Mouse (Mus musculus) urinary bladder, postnatal 4 days (tissue): ENCODE results near the gene Enho.
A peak's percentile ranks its signal among the peaks of the same experiment; 100 is the strongest.
"Not testable (repeated sequence)": the region's sequence is repeated elsewhere in the genome, so short reads cannot be mapped to it uniquely, and the experiment has no call there.

ENCODE experiments used
- DNase-seq, 2 experiments: peaks; one replicate each; pipeline ENCODE4 v3.0.0; 2021 to 2022; ENCODE audit warnings: low spot score in 2 of 2

Gene Enho

DNA sequence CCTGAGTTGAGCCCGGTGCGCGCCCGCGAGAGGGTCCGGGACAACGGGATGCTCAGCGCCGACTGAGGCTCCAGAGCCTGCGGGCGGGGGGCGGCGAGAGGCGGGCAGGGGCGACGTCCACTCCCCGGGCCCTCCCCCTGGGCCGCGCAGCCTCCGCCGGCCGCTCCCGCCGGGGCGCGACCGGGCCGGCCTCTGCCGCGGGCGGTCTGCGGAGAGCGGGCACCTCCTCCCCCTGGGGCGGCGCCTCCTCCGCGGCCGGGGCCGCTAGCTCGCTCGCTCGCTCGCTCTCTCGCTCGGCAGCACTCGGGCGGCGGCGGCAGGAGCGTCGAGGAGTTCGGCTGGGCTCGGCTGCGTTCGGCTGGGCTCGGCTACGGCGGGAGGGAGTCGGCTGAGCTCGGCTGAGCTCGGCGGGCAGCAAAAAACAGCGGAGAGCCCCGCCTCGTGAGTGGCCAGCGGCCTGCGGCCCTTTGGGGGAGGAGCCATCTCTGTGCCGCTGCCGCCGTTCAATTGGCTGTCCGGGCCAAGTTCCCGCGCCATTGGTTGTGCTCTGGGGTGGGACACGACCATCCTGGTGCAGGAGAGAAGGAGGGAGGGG, at the start of gene Enho:
Enho (minus strand) TSS at position 412 of the 595 bp plus-strand sequence.
- DNase-seq, result peak; percentile 92 to 96

DNA sequence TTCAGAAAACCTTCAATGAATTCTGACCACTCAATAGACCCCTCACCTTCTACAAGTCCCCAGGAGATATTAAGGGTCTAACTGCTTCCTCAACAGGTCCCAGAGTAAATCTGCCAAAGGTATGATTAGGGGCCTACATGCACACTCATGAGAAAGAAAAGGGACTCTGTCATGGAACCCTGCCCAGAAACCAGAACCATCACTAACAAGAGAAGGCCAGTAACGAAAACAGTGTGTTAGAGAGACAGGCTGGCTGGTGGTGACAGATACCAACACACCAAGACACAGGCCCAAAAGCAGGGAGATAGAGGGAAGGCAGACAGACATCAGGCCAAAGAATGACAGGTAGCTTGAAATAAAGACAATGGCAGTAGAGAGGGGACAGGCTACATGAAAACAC, 48.4 kb upstream of the Enho start:
- DNase-seq, result not testable (repeated sequence)

DNA sequence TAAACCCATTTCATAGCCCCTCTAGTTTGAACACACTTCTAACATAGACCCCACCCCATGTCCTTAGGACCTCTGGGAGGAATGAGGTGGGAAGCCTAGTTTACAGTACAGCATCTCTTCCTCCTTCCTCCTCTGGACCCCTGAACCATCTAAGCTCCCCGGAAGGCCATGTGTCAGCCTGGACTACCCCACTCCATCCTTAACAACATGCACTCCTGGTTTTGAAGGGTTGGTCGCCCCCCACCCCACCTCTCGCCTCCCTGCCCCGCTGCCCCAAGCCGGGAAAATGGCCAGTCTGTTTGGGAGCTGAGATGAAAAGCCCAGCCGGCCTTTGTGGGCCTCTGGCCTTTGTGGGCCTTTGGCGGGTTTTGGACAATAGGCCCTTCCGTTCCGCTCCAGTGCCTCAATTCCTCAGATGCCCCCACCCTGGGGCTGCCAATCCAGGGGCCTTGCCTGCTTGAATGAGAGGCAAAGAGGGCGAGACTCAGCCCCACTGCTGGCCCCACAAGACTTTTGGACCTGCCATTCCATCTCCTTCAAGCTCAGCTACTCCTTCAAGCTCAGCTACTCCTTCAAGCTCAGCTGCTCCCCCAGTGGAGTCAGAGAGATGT, 45.9 kb upstream of the Enho start:
- DNase-seq, result not testable (repeated sequence)

DNA sequence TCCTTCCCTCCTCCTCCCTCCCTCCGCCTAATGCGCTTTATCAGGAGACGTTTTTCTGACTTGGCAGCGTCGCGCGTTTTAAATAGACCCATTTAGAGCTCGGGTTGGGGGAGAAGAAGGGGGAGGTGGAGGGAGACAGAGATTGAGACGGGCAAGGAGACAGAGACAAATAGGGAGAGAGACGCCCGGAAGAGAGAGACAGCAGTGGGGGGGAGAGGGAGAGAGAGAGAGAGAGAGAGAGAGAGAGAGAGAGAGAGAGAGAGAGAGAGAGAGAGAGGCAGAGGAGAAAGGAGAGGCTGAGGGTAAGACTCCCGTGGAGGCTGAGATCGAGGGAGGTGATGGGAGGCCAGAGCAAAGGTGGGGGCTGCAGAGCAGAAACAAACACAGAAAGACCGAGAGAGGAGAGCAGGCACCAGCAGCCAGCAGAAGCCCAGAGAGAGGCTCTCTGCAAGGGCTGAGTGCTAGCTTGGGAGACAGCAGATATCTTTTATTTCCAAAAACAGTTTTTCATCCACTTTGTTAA, 44.9 kb upstream of the Enho start:
- not testable (repeated sequence) for DNase-seq

DNA sequence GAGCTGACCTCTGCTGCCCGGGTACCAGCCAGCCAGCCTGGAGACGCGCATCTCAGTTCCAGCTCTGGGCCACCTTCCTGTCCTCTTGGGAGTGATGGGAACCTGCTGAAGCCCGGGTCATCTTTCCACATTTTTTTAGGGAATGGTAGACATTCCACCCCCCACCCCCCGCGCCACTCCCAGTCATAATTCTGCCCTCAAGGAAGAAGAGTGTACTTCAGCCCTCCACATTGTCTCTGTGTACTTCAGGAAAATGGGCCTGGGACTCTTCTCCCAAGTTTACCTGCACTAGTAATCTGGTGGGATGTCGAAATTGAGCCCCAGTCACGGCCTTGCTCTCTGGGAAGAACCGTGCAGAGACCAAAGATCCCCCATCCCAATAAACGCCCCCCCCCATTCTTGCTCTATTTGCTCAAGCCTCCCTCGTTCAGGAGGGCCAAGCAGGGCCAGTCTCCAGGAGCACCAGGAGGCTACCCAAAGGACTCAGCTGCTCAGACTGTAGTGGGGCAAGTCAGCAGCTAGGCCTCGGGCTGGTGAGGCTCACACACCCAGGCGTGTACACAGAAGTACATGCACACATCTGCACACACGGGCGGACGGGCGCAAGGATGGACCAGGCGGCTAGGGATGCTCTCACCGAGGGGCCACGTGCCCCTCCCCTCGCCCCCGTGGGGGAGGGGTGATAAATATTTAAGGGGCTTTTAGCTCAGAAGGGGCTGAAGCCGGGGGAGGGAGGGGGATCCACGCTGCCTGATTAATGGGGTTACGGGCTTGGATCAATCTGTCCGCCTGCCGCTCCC, 44.2 kb upstream of the Enho start:
- not testable (repeated sequence) for DNase-seq

DNA sequence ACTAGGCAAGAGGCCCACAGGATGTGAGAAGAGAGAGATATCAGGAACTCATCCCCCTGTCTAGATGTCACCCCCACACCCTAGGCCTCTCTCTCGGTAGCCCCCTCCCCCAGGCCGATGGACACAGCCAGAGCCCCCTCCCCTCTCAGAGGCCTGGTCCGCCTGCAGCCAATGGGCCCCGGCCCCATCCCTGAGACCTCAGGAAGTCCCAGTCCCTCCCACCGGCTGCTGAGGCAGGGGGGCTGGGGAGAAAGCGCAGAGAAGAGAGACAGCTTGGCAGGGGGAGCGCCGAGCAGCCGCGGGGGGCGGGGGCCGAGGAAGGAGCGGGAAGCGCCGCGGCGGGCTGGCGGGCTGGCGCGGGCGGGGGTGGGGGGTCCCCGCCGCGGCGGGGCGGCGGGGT, 43.2 kb upstream of the Enho start:
- DNase-seq, result not testable (repeated sequence)

DNA sequence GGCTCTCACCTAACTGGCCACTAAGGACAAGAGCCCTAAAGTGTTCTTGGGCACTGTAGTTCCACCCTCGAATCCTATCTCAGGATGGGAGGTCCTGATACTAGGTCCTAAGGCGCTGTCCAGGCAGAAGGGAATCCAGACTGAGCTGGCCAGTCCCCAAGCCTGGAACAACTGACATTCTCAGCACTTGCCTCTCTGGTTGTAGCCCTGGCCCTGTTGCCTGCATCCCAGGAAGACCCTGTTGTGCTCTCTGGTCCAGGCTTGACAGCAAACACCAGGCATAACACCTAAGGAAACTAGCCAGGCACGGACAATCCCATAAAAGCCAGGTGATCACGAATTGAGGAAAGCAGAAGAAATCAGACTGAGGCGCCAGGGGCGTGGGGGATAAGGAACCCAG, 42.7 kb upstream of the Enho start:
- DNase-seq, result no peak

DNA sequence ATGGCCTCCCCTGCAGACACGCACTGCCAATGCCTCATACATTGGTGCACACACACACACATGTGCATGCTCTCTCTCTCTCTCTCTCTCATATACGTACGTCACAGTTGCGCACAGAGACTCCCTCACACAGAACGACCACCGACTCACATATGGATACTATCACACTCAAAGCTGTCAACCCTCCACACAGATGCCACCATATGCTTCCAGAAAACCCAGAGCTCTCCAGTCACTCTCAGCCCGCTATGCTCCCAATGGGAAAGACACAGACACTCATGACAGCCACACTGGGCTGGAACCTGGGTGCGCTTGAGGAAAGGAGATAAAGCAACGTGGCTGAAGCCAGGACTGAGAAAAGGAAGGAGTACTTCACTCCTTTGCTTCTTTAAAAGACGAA, 41.8 kb upstream of the Enho start:
- no peak for DNase-seq

DNA sequence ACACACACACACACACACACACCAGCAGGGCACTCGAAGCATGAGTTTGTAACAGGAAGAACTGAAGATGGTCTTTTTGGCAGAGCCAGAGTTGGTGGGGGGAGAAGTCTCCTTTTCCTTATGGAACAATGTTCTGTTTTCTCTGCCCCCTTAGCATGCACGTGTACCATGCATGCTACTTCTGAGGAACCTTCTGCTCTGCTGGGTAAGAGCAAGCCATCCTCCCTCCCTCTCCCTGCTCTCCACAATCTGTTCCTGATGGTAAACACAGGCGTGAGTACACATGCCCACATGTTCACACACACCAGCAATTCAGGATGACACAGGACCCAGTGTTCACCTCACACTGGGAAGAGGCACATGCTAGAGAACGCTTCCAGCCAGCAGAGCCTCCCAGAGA, 41.1 kb upstream of the Enho start:
- no peak for DNase-seq

DNA sequence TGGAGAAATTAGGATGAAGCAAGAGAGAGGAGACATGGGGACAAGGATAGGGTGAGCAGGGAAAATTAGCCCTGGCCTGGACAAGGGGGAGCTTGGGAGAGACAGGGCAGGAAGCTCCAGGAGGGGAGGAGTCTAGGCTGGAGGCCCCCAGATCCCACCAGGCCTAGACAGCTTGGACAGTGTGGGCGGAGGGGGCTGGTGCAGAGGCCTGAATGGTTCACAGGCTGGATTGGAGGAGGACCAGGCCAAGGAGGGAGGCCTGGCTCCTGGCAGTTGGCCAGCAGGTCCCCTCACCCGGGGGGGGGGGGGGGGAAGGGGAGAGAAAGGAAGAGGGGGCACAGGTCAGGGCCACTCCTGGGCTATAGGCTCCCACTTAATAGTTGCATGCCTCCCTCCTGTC, 39.2 kb upstream of the Enho start:
- no peak for DNase-seq

DNA sequence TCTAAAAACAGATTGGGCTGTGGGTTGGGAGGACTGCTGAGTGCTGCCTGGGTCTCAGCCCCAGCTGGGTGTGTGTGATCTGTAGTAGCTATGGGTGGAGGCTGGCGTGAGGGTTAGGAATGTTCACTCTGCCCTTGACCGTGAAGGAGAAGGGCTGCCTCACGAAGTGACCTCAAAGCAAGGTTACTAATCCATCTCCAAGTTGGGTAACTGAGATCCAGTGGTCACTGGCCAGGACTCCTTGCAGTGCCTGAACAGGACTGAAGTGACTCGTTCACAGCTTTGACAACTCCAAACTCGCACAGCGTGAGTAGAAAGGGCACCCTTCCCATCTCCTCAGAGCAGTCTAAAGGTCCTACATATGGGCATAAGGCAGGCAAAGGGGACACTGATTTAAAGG, 38.7 kb upstream of the Enho start:
- no peak for DNase-seq

DNA sequence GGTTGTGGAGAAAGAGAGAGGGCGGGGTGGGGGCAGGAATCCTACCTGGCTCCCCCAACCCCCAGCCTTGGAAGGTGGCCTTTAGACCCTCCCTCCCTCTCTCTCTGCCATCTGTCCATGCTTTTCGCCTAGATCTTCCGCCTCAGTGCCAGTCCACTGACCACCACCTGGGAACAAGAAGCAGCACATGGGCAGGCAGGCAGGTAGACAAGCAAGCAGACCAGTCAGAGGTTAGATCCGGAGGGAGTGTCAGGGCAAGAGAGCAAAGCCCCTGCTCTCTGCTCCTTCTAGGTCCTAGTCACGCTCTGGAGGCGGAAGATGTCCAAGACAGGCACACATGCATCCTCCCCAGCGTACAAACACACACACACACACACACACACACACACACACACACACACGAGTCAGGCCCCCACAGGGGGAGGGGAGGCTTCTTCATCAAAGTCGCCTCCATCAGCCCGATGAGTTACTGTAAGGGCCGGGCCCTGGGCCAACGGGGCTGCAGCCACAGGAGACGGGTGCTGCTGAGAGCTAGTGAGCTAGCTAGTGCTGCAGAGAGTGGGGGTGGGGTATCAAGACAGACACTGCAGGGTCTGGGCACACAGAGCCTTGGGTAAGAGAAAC, 37.0 kb upstream of the Enho start:
- DNase-seq, result peak in 1 of 2 experiments; percentile 62

DNA sequence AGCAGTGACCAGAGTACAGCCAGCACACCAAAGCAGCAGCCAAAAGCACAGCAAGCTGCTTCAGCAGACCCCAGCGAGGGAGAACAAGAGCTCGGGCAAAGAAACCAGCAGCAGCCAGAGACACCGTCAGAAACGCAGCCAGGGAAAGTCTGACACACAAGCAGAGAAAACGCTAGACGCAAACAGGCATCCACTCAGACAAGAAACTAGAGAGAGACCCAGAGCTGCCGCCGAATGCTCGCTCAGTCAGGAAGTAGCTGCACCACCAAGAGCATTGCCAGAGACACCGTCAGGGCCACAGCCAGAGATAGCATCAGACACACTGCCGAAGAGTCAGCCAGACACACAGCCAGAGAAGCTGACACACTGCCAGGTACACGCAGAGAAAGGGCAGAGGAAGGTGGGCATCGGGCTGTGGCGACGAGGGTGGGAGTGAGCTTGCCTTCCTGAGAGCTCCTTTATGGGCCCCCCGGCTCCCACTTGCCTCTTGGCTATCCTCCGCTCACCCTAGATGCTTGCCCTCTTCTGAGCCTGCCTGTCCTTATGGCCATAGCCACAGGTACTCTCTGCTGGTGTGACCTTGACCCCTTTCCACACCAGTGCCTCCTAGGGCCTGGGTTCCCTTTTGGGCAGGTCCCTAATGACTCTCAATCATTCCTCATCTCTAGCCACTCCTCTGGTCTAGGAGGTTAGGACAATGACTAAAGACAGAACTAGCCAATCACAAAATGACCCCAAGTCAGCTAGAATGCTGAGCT, 36.3 kb upstream of the Enho start:
- DNase-seq, result no peak

DNA sequence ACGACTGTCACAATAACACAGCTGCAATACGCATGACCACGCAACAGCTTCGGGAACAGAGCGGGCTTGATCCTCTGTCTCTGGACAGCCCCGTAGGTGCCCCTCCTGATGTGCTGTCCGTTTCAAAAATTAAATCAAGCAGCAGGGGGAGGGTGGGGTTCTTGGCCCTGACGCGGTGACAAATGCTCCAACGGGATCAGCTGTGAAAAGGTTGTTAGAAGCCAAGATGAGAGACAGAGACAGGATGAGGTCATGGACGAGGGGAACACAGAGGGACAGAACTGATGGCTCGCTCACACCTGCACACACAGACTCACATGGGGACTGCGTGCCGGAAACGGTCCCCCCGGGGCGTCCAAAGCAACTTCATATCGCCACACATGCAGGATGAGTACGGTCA, 33.1 kb upstream of the Enho start:
- no peak for DNase-seq

DNA sequence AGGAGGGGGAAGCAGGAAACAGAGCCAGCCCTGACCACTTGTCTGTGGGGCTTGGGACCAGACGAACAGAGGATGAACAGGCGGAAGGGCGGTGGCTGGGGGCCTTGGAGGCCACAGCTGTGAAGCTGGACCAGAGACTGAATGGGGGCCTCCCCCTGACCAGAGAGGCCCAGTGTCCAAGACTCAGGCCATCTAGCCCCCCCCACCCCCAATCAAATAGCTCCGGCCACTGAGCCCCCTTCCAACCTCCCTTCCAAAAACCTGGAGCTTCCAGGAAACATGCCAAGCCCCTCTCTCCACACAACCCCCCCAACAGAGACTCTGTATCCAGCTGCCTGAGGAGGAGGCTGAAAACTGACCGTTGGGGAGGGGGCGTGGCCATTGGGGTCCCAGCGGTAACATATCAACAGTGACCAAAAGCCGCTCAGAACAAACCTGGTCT, 32.4 kb upstream of the Enho start:
- no peak for DNase-seq

DNA sequence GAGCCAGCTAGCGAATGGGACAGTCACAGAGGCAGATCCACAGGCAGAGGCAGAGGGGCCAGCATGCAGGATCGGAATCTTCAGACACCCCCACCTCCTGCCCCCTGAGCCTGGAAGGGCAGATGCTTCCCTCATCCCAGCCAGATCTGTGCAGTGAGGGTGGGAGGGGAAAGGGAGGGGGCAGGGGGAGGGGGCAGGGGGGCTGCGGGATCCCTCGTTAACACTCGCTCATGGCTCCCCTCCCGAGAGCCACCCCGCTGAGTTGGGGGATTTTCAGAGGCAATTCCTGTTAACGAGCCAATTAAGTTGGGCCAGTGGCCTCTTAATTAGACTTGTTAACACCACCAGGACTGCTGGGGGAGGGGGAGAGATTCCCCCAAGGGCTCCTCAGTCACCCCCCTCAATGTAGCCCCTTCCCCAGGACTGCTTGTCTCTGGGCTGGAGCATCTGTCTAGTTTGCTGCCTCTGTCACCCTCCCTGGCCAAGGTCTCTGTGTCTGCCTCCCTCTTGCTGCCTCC, 31.9 kb upstream of the Enho start:
- no peak for DNase-seq

DNA sequence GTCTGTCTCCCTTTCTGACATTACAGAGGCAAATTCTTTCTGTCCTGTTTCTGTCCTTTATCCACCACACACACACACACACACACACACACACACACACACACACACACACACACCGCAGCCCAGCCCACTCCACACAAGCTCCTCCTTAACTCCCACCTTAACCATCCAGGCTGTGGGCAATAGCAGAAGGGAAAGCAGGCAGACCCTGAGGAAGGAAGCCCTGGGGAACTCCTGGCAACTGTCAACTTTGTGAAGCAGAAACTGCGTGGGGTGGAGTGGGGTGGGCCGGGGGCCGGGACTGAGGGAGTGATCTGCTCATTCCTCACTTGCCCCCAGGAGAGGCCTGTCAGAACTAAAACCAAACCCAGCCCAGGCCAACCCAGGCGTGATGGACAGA, 31.4 kb upstream of the Enho start:
- DNase-seq, result no peak

DNA sequence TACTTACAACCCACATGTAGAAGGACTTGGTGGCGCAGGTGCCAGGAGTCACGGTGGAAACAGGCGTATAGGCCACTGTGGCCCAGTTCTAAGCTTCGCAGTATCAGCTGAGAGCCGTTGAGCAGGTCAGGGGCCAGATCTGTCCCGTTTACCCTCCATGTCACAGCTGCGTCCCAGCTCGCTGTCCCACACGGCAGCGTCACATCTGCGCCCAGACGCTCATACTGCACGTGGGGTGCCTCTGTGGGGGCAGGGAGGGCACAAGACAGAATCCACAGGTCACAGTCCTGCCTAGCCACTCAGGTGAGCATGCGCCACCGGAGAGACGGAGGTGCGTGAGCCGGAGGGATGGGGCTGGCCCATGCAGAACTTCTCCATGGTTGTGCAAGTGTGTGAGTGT, 30.7 kb upstream of the Enho start:
- no peak for DNase-seq

DNA sequence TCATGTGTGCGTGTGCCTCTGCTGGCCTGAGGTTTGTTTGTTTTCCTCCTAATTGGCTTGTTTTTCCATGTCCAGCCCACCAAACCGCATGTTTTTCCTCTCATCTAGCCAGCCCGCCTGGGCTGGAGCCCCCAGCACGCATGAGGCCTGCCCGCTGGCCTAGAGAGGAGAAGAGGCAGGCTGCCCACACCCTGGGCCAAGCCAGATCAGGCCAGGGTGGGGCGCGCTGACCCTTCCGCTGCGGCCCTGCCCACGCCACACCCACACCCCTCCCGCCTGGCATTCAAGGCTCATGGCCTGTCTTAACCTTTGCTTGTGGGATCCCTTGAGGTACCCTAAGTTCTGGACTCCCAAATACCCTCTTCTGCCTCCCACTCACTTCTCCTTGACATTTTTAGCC, 26.5 kb upstream of the Enho start:
- no peak for DNase-seq

DNA sequence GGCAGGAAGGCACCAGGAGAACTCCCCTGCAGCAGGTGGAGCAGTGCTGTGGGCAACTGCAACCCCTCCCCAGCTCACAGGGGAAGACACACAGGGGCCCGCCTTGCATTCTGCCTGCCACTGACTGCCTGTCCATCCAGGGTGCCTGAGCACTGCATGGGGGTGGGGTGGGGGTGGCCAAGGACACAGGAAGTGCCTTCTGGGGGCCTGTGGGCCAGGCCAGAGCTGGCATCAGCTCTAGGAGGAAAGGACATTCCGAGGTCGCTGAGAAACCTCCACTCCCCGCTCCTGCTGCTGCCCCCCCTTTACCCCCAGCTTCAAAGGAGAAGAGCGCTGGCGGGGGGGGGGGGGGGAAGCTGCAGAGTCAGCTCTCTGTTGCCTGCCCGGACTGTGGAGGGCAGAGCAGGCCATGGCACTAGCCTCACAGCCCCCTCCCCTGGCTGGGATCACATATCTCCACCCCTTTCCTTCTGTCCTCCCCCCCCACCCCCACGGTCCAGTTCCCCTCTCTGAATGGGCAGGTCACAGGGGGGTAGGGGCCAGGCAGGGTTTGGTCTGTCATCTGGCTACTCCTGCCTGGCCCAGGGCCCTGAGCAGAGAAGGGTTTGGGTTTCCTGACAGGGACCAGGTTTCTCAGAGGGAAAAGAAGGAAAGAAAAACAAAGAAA, 25.0 kb upstream of the Enho start:
- DNase-seq, result no peak

DNA sequence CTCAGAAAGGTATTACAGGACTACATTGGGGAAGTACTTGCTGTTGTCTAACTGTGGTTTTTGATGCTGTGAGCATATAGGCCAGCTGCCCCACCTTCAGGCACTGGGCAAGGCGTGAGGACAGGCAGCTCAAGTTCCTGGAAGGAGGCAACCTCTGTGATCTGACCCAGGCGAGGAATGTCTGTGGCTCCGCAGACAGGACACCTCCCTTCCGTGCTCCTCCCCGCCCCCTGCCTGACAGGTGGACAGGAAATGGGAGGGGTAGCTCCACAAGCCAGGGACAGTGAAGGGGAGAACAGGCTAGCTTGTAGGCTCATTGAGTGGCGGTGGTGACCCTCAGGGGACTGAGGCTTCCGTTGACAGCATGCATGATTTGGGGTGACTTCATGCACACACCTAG, 24.4 kb upstream of the Enho start:
- no peak for DNase-seq
